Mouse (Mus musculus): Measurements from ENCODE around the gene Lamb3. TPM values are rescaled to one million over a fixed set of nuclear protein-coding genes. Genes with fewer than 3 reads are reported as not detected.
"Not testable (repeated sequence)": the region's sequence is repeated elsewhere in the genome, so short reads cannot be mapped to it uniquely, and the experiment has no call there.

The Lamb3 gene
- total RNA-seq, 2 experiments from 2014 or later = 0.89 to 1.9 TPM

DNA sequence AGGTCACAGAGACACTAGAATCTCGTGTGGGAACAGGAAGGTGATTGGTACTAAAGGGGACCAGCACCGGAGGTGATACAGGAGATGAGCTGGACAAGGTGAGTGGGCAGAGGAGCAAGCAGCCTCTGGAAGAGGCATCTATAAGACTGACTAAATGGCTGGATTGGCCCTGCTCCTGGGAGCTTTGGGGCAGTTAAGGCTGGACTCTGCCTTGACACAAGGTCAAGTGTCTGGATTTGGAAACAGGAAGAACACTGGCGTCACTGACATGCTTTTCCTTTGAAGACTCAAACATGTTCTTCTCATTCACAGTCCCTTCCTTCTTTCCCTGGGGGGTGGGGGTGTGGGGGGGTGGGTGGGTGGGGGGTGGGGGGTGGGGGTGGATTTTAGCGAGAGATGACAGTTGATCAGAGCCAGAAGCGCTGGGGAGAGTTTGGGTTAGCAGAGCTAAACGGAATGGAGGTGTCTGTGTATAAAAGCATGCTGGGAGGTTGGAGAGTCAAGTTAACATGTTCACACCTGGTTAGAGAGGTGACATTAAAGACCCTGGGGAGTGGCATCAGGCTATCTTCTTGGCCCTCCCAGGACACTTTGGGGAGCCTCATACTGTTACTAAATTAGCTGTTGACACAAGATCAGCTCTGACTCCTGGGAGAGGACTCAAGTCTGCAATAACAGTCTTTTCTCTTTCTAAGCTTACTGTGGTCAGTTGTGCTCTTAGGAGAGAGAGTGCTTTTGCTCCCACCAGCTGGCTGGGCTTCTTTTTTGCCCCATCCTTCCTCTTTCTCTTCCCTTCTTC, 63.7 kb downstream of the Lamb3 start:
- intact Hi-C loops (cut with DNase I) = loop anchor here (5.0 kb wide), 1 partner anchor 46 kb away; no protein-coding TSS in a partner anchor
- DNase-seq (ENCODE audit: low spot score in 2 of 2) = no peak

DNA sequence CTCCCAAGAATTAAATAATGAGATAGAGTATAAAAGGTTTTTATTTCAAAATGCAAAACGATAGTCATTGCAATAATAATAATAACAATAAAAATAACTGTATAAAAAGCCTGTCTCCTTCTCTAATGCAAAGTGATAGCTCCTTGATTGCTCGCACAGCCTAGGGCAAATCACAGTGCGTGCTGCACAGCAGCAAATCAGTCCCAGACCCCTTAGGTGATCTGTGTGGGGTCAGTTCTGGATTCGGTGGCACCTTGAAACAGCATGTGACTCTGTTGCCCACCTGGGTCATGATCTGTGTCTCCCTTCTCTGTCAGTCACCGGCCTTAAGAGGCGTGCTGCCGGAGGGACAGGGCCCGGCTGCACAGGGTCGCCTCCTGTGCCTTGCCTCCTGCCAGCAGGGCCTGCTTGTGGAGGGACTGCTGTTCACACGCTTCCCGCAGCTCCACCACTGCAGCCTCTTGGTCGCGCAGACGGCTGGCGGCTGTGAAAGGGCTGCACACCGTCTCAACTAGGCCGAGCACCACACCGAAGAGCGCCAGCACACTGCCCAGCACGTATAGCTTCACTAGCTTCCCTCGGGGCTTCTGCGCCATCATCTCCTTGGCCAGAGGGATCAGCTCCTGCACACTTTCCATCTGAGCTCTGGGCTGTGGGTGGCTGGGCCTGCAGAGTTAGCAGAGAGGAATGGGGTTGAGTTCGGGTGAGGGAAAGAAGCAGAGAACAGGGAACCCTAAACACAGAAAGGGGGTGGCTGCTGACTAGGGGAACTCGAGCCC, 64.8 kb downstream of the Lamb3 start:
- intact Hi-C loops (cut with DNase I) = loop anchor here (5.0 kb wide), 1 partner anchor 45 kb away; no protein-coding TSS in a partner anchor
- DNase-seq (ENCODE audit: low spot score in 2 of 2) = peak in 1 of 2 experiments; percentile 21

DNA sequence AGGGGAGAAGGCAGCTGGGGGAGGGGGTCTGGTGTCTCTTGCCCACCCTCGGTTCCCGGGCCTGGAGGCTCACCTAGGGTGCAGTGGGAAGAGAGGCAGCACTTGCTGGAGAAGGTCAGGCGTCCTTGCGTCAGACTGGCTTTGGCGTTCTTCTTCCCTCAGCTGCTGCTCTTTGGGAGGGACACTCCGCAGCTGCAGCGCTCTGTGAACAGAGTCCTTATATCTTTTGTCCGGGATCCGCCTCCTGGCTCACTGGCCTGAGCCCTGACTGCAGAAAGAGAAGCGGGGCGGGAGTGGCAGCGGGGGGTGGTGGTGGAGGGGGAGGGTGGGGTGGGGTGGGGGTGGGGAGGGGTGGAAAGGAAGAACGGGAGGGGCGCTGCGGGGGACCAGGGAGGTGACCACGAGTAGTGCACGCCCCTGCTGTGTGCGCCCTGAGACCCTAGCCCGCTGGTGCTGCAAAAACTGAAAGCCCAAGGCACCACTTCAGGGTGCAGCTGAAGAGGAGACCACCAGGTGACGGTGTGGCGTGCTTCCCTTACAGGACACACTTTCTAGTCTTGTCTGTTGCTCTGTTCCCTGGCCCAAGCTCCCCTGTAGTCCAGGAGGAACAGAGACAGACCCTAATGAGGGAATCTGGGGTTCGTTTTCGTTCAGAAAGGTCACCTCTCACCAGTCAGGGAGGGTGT, 65.6 kb downstream of the Lamb3 start, which contains the start of gene G0s2:
TSS of gene G0s2 (minus strand) at position 302 of the 686 bp plus-strand sequence.
- intact Hi-C loops (cut with DNase I) = loop anchor here (5.0 kb wide), 1 partner anchor 44 kb away; no protein-coding TSS in a partner anchor
- peak; percentile 49 to 64 for DNase-seq (ENCODE audit: low spot score in 2 of 2)

DNA sequence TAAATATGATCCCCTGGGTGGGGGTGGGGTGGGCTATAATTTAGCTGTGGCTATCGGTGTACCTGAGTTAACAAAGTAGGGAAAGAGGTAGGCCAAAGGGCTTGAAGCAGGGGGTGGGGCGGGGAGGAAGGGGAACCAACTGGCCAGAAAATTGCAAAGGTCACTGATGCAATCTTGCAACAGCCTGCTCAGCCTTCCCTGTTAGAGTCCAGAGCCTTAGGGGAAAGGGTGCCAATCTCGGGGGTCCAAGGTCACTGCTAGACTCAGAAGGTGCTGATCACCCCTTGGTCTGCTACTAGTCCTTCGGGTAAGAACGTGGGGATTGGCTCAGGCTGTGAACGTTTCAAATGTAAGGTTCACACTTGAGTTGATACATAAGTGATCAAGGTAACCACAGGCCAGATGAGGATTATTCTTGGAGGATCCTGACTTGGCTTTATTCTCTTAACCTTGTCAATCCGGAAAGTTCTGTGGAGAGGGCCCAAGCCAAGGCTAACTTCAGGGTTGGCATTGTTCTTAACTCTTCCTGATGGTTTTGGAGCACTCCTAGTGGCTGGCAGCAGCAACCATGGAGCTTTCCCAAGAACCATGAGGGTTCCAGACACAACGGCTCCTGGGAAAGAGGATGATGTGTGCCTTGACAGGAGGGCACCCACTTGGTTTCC, 67.0 kb downstream of the Lamb3 start:
- DNase-seq (ENCODE audit: low spot score in 2 of 2) = no peak
- intact Hi-C loops (cut with DNase I) = loop anchor here (5.0 kb wide), 1 partner anchor 43 kb away; no protein-coding TSS in a partner anchor

DNA sequence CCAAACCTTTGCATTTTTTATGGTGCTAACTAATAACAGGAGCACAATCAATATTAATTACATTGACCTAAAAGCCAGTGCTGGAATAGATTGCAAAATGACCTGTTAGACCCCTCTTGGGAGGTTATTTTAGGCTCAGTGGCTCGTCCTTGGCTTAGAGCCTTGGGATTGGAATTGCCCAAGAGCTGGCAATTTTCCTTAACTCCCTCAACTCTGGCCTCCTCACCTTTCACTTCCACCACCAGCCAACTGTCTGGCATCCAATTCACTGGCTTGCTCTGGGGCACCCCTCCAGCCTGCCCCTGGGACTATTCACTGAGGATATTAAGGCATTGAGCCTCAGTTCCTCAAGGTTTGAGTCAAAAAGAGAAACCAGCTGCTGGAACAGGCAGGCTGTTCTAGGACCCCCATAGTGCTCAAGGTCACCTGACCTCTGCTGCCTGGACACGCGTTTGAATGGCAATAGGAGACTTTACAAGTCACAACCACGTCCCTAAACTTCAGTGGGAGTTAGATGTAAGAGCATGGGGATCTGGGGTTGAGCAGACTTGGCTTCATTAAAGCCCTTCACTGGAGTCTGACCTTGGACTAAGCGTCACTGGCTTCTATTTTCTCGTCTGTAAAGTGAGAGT, 71.0 kb downstream of the Lamb3 start:
- intact Hi-C loops (cut with DNase I) = no loop called here
- DNase-seq (ENCODE audit: low spot score in 2 of 2) = no peak

DNA sequence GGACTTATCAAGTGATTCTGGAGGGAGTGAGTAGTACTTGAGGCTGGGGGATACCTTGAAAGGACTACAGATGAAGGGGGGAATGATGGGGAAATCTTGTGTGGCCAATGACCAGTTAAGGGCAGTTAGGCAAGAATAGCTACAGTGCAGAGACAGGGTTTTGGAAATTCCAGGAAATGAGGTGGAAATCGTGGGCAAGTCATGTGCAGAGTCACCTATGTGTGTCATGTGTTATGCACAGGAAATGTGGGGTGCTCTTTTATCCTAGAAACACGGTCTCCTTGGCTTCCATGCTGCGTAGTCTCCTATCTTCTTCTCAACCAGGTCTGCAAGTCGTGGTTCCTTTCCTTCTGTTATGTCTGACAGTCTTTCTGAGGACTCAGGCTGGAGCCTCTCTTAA, 72.0 kb downstream of the Lamb3 start:
- intact Hi-C loops (cut with DNase I) = no loop called here
- no peak for DNase-seq (ENCODE audit: low spot score in 2 of 2)

DNA sequence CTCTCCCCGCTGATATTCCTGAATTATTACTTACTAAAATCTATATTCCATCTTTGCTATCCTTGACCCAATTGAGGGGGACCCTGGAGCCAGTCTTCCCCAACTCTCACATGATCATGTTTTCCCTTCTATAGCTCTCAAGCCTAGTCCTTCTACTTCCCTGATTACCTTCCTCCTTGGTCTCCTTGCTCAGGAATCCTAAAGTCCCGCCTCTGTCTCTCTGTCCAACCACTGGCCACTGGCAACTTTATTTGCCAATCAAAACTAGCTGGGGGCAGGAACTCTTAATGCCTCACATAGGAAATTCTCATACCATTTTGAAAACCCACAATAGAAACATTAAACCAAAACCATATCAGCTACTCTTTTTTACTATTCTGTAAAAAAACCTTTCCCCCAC, 73.8 kb downstream of the Lamb3 start:
- intact Hi-C loops (cut with DNase I) = no loop called here
- no peak for DNase-seq (ENCODE audit: low spot score in 2 of 2)

DNA sequence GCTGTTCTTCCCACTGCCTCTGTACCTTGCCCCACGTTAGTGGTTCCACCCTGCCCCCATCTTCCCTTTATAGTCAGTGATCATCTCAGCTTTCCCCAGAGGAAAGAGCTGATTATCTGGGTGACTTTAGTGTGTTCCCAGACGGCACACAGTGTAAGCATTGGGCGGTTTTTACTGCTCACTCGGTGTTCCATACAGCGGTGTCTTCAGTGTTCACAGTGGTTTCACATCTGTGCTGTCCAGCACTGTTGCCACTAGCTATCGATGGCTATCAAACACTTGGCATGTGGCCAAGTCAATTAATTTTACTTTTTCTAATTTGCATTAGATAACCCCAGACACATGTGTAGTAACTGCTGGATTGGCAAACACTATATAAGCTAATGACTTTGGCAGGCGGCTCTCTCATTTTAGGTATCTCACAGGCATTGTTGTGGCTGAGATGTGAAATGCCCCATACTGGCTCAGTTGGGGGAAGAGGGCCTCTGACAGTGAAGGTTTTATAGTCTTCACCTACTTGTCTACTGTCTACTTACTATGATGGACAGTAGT, 76.8 kb downstream of the Lamb3 start:
- DNase-seq (ENCODE audit: low spot score in 2 of 2) = no peak
- intact Hi-C loops (cut with DNase I) = no loop called here

DNA sequence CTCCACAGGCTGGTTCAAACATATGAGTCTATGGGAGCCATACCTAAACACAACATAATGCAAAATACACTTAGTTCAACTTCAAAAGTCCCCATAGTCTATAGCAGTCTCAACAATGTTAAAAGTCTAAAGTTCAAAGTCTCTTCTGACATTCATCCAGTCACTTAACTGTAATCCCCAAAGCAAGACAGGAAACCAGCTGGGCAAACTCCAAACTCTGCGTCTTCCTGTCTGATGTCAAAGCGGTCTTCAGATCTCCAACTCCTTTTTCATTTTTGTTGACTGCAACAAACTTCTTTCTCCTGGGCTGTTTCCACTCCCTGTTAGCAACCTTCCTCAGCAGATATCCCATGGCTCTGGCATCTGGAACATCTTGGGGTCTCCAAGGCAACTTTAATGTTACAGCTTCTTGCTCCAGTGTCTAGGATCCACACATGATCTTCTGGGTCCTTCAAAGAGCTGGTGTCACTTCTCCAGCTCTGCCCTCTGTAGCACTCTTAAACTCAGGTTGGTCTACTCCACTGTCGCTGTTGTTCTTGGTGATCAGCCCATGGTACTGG, 78.3 kb downstream of the Lamb3 start:
- intact Hi-C loops (cut with DNase I); DNase-seq (ENCODE audit: low spot score in 2 of 2): not testable (repeated sequence)

DNA sequence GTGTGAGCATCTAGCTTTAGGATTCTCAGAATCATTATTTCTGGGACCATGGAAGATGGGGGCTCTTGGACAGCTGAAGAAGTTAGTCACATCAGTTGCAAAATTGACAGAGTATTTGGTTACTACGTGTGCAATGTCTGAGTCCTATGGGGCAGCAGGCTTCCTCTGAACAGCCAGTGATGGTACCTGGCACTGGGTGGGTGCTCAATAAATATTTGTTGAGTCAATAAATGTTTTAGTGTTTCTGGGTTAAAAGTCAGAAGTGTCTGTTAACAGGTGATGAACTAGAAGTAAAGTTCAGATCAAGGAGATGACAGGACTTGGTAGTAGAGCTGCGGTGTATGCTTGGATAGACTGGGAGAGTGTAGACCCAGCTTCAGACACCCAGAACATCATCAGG, 80.1 kb downstream of the Lamb3 start:
- intact Hi-C loops (cut with DNase I) = no loop called here
- no peak for DNase-seq (ENCODE audit: low spot score in 2 of 2)

DNA sequence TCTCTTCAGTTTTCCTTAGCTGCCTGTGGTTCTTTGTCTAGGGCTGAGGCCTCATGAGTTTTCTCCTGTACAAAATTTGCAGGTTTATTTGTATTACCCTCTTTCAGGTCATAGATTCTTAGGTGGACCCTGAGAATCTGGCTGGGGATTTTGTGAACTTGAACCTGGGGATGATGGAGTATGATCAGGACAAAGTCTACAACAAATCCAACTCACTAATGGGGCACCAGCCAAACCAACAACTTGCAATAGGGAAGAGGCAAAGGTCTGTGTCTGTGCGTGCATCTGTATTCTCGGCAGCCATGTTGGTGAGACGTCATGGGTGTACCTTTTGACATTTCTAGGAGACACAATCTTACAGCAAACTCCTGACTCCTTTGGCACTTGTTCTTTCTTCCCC, 81.6 kb downstream of the Lamb3 start:
- DNase-seq (ENCODE audit: low spot score in 2 of 2) = no peak
- intact Hi-C loops (cut with DNase I) = no loop called here

DNA sequence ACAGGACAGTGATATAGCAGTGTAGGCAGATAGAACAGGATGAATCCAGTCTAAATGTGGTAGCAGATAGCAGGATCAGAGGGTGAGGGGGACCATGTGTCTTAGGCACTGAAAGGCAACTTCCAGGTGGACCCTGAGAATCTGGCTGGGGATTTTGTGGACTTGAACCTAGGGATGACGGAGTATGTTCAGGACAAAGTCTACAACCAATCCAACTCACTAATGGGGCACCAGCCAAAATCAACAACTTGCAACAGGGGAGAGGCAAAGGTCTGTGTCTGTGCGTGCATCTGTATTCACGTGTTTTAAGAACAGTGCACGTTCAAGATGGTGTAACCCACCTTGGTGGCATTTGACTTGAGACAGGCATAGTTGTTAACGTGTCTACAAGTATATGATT, 82.4 kb downstream of the Lamb3 start:
- no peak for DNase-seq (ENCODE audit: low spot score in 2 of 2)
- intact Hi-C loops (cut with DNase I) = no loop called here

DNA sequence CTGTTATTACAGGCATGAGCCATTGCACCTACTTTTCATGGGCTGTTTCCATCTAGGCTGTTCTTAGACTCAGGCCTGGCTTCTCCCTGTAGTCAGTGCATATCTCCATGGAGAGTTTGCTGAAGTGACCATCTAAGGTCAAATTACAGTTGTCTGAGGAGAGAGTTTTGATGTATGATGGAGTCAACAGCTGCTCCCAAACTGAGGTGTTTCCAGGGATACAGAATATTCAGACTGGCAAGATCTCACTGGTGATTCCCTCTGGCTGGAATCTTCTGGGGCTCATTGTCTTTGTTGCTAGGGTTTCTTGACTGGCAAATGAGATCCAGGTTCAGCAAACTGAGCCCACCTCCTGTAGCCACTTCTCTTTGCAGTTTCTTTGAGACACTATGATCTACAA, 83.2 kb downstream of the Lamb3 start:
- intact Hi-C loops (cut with DNase I) = no loop called here
- no peak for DNase-seq (ENCODE audit: low spot score in 2 of 2)

DNA sequence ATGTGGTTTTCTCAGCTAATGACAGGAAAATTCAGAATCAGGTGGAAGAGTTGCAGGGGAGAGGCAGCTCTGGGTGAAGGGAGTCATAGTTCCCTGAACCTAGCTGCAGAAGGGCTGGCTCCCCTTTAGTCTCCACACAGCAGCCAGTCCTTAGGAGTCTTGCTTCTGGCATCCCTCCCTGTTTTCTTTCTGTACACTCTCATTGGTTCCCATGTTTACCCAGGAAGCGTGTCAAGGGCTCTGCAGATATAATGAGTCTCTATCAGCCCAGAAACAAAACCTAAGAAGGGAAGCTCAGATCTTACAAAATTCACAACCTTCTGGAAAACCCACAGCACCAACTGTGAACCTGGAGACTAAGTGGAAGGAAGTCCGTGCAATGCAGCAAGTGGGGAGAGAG, 85.5 kb downstream of the Lamb3 start:
- intact Hi-C loops (cut with DNase I) = no loop called here

DNA sequence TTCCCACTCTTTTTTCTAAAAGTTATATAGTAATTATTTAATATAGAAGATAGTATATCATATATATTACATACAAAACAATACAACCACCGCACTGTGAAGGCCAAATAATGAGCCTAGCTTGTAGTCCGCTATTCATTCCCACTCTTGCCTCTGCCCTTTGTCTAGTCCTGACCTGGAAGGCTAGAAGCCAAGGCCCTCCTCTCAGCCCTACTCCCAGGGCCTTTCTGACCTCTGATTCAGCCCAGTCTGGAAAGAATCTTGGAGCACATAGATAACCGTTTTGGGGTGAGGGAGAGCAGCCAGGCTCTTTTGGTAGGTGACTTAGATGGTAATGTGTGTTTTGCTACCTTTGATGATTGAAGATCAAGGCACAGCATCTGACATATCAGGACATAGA, 86.4 kb downstream of the Lamb3 start:
- DNase-seq (ENCODE audit: low spot score in 2 of 2) = no peak
- intact Hi-C loops (cut with DNase I) = no loop called here

More for the DNA sequence above, 85.5 kb downstream of the Lamb3 start:
- no peak for DNase-seq (ENCODE audit: low spot score in 2 of 2)

DNA sequence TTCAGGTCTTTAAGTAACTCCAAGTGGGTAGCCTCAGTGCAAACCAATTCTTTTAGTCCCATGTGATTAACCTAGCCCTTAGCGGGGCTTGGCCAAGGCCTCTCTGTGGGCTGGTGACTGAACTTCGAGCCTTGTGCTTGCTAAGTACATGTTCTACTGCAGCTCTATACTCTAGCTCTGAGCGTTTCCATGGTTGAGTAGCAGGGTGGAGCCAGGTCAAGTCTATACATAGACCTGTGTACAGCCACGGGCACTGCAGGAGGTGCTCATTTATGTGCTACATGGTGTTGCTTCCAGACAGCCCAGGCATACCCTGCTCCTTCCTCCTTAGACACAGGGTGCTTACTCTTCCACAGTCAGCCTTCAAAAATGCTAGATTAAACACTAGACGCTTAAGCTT, 88.4 kb downstream of the Lamb3 start:
- intact Hi-C loops (cut with DNase I) = no loop called here

DNA sequence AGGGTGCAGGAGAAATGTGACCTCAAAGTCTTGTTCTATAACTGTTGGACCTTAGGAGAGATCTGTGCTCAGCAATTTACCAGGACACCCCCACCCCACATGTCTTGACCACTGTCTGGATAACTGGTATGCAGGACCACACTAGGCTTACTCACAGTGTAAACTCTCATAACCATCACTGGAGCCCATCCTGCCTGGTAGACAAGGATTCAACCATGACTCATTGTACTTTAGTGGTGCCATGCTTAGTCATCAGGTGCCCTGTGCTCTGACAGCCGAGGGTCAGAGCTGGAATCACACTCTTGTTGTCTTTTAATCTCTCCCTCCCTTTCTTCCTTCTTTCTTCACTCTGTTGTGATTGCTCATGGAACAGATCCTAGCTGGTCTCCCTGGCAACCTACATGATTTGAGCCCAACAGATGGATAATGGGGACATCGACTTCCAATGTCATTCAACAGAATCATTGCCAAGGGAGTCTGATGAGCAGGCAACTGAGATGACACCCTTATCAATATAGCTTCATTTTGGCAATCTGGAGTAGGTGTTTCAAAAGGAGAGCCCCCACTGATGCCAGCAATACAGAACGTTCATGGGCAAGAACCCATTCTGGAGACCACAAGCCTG, 90.8 kb downstream of the Lamb3 start:
- intact Hi-C loops (cut with DNase I) = no loop called here
- peak in 1 of 2 experiments; percentile 30 for DNase-seq (ENCODE audit: low spot score in 2 of 2)

More for the DNA sequence above, 88.4 kb downstream of the Lamb3 start:
- no peak for DNase-seq (ENCODE audit: low spot score in 2 of 2)

DNA sequence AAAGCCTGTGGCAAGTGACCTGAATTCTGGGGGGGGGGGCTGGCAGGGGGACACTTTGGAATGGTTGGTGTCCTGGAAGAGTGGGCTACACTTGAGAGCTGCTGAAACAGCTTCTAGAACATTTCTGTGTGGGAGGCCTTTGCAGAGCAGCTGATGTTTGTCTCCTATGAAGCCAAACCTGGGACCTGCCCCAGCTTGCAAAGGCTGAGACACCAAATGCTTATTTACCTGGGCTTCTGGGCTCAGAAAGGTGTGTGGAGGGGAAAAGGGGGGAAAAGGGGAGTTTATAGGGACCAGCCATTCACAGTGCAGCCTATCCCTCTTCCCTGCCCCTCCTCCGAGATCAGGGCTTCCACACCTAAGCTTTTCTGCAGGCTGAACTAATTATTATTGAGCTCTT, 92.5 kb downstream of the Lamb3 start:
- DNase-seq (ENCODE audit: low spot score in 2 of 2) = no peak
- intact Hi-C loops (cut with DNase I) = no loop called here

Measured in left cerebral cortex, postnatal 25 days (tissue).